Mouse (Mus musculus) layer of hippocampus, adult 18-20 months (tissue): ENCODE results near the gene S1pr3. TPM values are rescaled to one million over a fixed set of nuclear protein-coding genes. Genes with fewer than 3 reads are reported as not detected.
A peak's percentile ranks its signal among the peaks of the same experiment; 100 is the strongest.

Source experiments
- DNase-seq, 2 experiments: peaks; one replicate each; pipeline ENCODE4 v3.0.0; 2022; ENCODE audit warnings: low spot score in 2 of 2
- total RNA-seq, 2 experiments: library from RNA; stranded (reverse); gene quantifications; 2 replicates each; pipeline ENCODE4 v1.2.3; 2021

The S1pr3 gene
- total RNA-seq, 2 experiments from 2014 or later: 4.8 to 6.2 TPM

- no peak for DNase-seq
These were observed 2.6 kb upstream of the S1pr3 start for GRCm38 (mm10) chr13:51405731-51406320.

GRCm38 (mm10) chr13:51407541-51408217, 760 bp upstream of the S1pr3 start:
- no peak for DNase-seq

- no peak for DNase-seq
These were observed 1.6 kb downstream of the S1pr3 start for GRCm38 (mm10) chr13:51409936-51410481.

GRCm38 (mm10) chr13:51411243-51411642, 2.8 kb downstream of the S1pr3 start:
- DNase-seq: no peak

- DNase-seq: no peak
These were observed 3.4 kb downstream of the S1pr3 start for GRCm38 (mm10) chr13:51411696-51412430.

GRCm38 (mm10) chr13:51413461-51413860, 5.0 kb downstream of the S1pr3 start:
- DNase-seq: no peak

- no peak for DNase-seq
These were observed 8.3 kb downstream of the S1pr3 start for GRCm38 (mm10) chr13:51416727-51417126.

GRCm38 (mm10) chr13:51417796-51418195, 9.4 kb downstream of the S1pr3 start:
- no peak for DNase-seq

- DNase-seq: peak; percentile 93 to 98
These were observed 10.0 kb downstream of the S1pr3 start for GRCm38 (mm10) chr13:51418268-51418941.

- peak in 1 of 2 experiments; percentile 23 for DNase-seq
These were observed 10.6 kb downstream of the S1pr3 start for GRCm38 (mm10) chr13:51418942-51419451.

GRCm38 (mm10) chr13:51419501-51419900, 11.1 kb downstream of the S1pr3 start:
- no peak for DNase-seq

- DNase-seq: peak in 1 of 2 experiments; percentile 66
These were observed 12.4 kb downstream of the S1pr3 start for GRCm38 (mm10) chr13:51420861-51421260.

- no peak for DNase-seq
These were observed 15.2 kb downstream of the S1pr3 start for GRCm38 (mm10) chr13:51423647-51424046.

- peak in 1 of 2 experiments; percentile 49 for DNase-seq
These were observed 16.2 kb downstream of the S1pr3 start for GRCm38 (mm10) chr13:51424647-51425046.

- DNase-seq: peak in 1 of 2 experiments; percentile 50
These were observed 17.4 kb downstream of the S1pr3 start for GRCm38 (mm10) chr13:51425662-51426443.

GRCm38 (mm10) chr13:51433371-51433770, 24.9 kb downstream of the S1pr3 start:
- DNase-seq: no peak

GRCm38 (mm10) chr13:51434460-51434859, 26.0 kb downstream of the S1pr3 start:
- peak in 1 of 2 experiments; percentile 46 for DNase-seq

GRCm38 (mm10) chr13:51435146-51435545, 26.7 kb downstream of the S1pr3 start:
- no peak for DNase-seq

- DNase-seq: no peak
These were observed 29.0 kb downstream of the S1pr3 start for GRCm38 (mm10) chr13:51437105-51438085.
